Mouse (Mus musculus): Measurements from ENCODE around the gene Mdh1. TPM values are rescaled to one million over a fixed set of nuclear protein-coding genes. Genes with fewer than 3 reads are reported as not detected.

The Mdh1 gene
- total and polyA plus RNA-seq, 3 experiments, result 174 to 329 (median 175) TPM

DNA sequence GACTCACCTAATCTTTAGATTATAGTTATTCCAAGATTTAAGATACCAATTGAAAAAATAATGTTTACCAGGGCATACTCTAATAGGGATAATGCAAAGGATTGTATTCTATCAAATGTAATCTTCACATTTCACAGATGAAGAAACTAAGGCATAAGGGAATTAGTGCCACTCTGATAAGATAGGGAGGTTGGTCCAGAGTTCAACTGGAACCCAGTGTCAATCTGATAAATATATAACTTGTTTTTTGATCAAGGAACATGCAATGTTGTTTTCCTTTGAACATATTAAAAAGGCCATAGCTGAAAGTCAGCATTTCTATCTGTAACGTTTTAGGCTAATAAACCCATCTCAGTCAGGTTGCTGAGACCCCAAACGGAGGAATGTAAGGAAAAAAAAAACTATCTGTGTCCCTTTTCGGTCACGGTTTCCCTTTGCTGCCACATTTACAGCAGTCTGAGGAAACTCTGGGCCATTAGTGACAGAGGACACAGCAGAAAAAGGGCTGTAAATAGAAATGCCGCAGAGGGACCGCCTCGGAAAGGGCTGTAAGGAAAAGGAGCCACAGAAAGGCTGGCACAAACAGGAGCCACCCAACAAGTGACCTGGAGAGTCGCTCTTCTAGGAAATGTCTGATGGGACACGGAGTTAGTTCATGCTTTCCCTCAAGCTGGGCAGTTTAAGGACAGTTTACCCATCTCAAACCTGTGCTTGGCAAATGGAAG lies 7.3 kb downstream of the Mdh1 start:
- TF ChIP-seq SMC3 (IDR thresholded peaks at IDR 0.05; ENCODE audit: low read depth, low read length) (no peak), TAL1 (IDR thresholded peaks at IDR 0.05; ENCODE audit: low read length) (no peak), ETS1 (IDR thresholded peaks at IDR 0.05; ENCODE audit: low read depth, low read length) (no peak), TBP (IDR thresholded peaks at IDR 0.05; ENCODE audit: low read depth, low read length) (no peak), CTCF (IDR thresholded peaks at IDR 0.05 in 2 of 3, conservative IDR thresholded peaks at IDR 0.05 in 1 of 3; ENCODE audit: control insufficient read depth in 1 of 3, insufficient read depth in 1 of 3, low read depth in 2 of 3, low read length in 3 of 3, poor library complexity in 1 of 3, severe bottlenecking in 1 of 3) (no peak), ZMIZ1 (IDR thresholded peaks at IDR 0.05; ENCODE audit: low read depth, low read length) (no peak), POLR2AphosphoS5 (IDR thresholded peaks at IDR 0.05; ENCODE audit: borderline replicate concordance, low read depth, low read length) (no peak), MYB (IDR thresholded peaks at IDR 0.05; ENCODE audit: low read depth, low read length) (no peak), ZKSCAN1 (IDR thresholded peaks at IDR 0.05; ENCODE audit: low read depth, low read length) (no peak), SIN3A (IDR thresholded peaks at IDR 0.05; ENCODE audit: low read length) (no peak), RAD21 (IDR thresholded peaks at IDR 0.05; ENCODE audit: low read depth, low read length) (no peak), MAFK (IDR thresholded peaks at IDR 0.05; ENCODE audit: borderline replicate concordance, low read depth, low read length) (no peak), POLR2A (IDR thresholded peaks at IDR 0.05; ENCODE audit: control insufficient read depth in 1 of 2, insufficient read depth in 1 of 2, low read depth in 1 of 2, low read length in 2 of 2, poor library complexity in 1 of 2) (no peak)
- Histone ChIP-seq H3K27me3 (ENCODE audit: control insufficient read depth in 1 of 2, insufficient read depth in 2 of 2, low read length in 2 of 2) (no peaks in the 10 kb centered on the region), H3K4me1 (ENCODE audit: control insufficient read depth in 1 of 2, insufficient read depth in 2 of 2, low read length in 2 of 2) (peaks cover 4 to 12% of the 10 kb centered on the region in 2 experiments), H3K9ac (ENCODE audit: control insufficient read depth, low read depth, low read length, poor library complexity, severe bottlenecking) (no peak overlapping the region), H3K36me3 (ENCODE audit: control insufficient read depth in 1 of 2, insufficient read depth in 2 of 2, low read length in 2 of 2) (peaks cover 16% of the 10 kb centered on the region in 2 experiments), H3K4me3 (ENCODE audit: control insufficient read depth in 1 of 2, insufficient read depth in 1 of 2, low read depth in 2 of 2, low read length in 2 of 2) (no peak overlapping the region), H3K79me2 (ENCODE audit: control insufficient read depth, insufficient read depth, low read length, poor library complexity) (peaks cover 6% of the 10 kb centered on the region), H3K27ac (ENCODE audit: control insufficient read depth, low read depth, low read length) (no peak overlapping the region), H3K9me3 (replicated peaks; ENCODE audit: insufficient read depth, low read length) (no peaks in the 10 kb centered on the region)
- no peak for DNase-seq (ENCODE audit: low read depth, low spot score)

GRCm38 (mm10) chr11:21563617-21564325 lies 8.4 kb downstream of the Mdh1 start:
- H3K4me1 ChIP-seq (ENCODE audit: control insufficient read depth in 1 of 2, insufficient read depth in 2 of 2, low read length in 2 of 2), result peaks cover 3 to 4% of the 10 kb centered on the region in 2 experiments
- TF ChIP-seq ELF1 (IDR thresholded peaks at IDR 0.05; ENCODE audit: low read depth, low read length), result no peak
- TF ChIP-seq TBP (IDR thresholded peaks at IDR 0.05; ENCODE audit: low read depth, low read length), result no peak
- 0 out of 2 replicates have a peak, but pooled peaks have one; percentile 37 for TF ChIP-seq RCOR1 (IDR thresholded peaks at IDR 0.05; ENCODE audit: low read depth, low read length)
- TF ChIP-seq MXI1 (IDR thresholded peaks at IDR 0.05; ENCODE audit: low read depth, low read length), result no peak
- TF ChIP-seq MYB (IDR thresholded peaks at IDR 0.05; ENCODE audit: low read depth, low read length), result no peak
- no peak for TF ChIP-seq ZKSCAN1 (IDR thresholded peaks at IDR 0.05; ENCODE audit: low read depth, low read length)
- H3K4me3 ChIP-seq (ENCODE audit: control insufficient read depth in 1 of 2, insufficient read depth in 1 of 2, low read depth in 2 of 2, low read length in 2 of 2), result no peak overlapping the region
- H3K9me3 ChIP-seq (replicated peaks; ENCODE audit: insufficient read depth, low read length), result no peaks in the 10 kb centered on the region
- no peak overlapping the region for H3K9ac ChIP-seq (ENCODE audit: control insufficient read depth, low read depth, low read length, poor library complexity, severe bottlenecking)
- DNase-seq (ENCODE audit: low read depth, low spot score), result peak; percentile 23
- H3K27ac ChIP-seq (ENCODE audit: control insufficient read depth, low read depth, low read length), result no peak overlapping the region
- H3K27me3 ChIP-seq (ENCODE audit: control insufficient read depth in 1 of 2, insufficient read depth in 2 of 2, low read length in 2 of 2), result no peaks in the 10 kb centered on the region
- H3K36me3 ChIP-seq (ENCODE audit: control insufficient read depth in 1 of 2, insufficient read depth in 2 of 2, low read length in 2 of 2), result peaks cover 7 to 19% of the 10 kb centered on the region in 2 experiments
- H3K79me2 ChIP-seq (ENCODE audit: control insufficient read depth, insufficient read depth, low read length, poor library complexity), result peaks cover 5% of the 10 kb centered on the region

Data from MEL (cell line).